ENCODE assay signal across 18 mouse cellular contexts in genomic region chr5:23816681-23817080, GRCm38 (mm10). TPM values are rescaled to one million over a fixed set of nuclear protein-coding genes. Genes with fewer than 3 reads are reported as not detected.
A peak's percentile ranks its signal among the peaks of the same experiment; 100 is the strongest.
DNase-seq lines count a peak whose midpoint lies in the region; TF ChIP-seq lines count a peak whose summit lies in the region.
"Had no signal": no experiment of that assay in that cellular context is flagged by ENCODE, and none has a peak within 500 bp of the region (broad histone marks: within the 10 kb centered on the region; RNA-seq: fewer than 3 reads in every experiment).

No protein-coding gene starts in this region.

- no peak for TF ChIP-seq POLR2A in cortical plate, adult 2 months (IDR thresholded peaks at IDR 0.05; ENCODE audit: extremely low read depth, insufficient read depth, low read length)

- DNase-seq in gastrocnemius, postnatal 25 days: peak; percentile 16
- DNase-seq in gastrocnemius, adult 2 months: no peak
- peak; percentile 8 for DNase-seq in heart, postnatal 4 days
- DNase-seq in heart, adult 18-20 months: no peak
- DNase-seq in layer of hippocampus, adult 11-12 months (ENCODE audit: low spot score): peak; percentile 20
- DNase-seq in layer of hippocampus, adult 9-10 months (ENCODE audit: low spot score): no peak
- DNase-seq: adrenal gland, postnatal 10 days; cerebellum, adult 11-12 months; cerebellum, adult 9-10 months; cerebellum, postnatal 25 days; forebrain, postnatal 0 days had no signal

- H3K4me1 ChIP-seq in cortical plate, adult 2 months (ENCODE audit: control insufficient read depth, insufficient read depth, low read length): no peaks in the 10 kb centered on the region
- H3K4me1 ChIP-seq: embryonic facial prominence, embryonic 13.5 days; forebrain, embryonic 12.5 days; heart, embryonic 10.5 days; hindbrain, embryonic 13.5 days; intestine, embryonic 15.5 days had no signal

- H3K27ac ChIP-seq in gastrocnemius, adult 2 months: no peak overlapping the region
- H3K27ac ChIP-seq in cortical plate, adult 2 months (ENCODE audit: insufficient read depth, low read length): 0 out of 2 replicates have a peak overlapping the region, but pooled peaks have one; percentile 40
- H3K27ac ChIP-seq: embryonic facial prominence, embryonic 13.5 days; forebrain, embryonic 12.5 days; heart, embryonic 10.5 days; hindbrain, embryonic 13.5 days; hindbrain, postnatal 0 days; intestine, embryonic 15.5 days had no signal

- intact Hi-C loops in gastrocnemius, adult 2 months (cut with DNase I): no loop called here

- no peak overlapping the region for H3K4me3 ChIP-seq in gastrocnemius, adult 2 months
- H3K4me3 ChIP-seq in cortical plate, adult 2 months (ENCODE audit: insufficient read depth, low read length): no peak overlapping the region
- H3K4me3 ChIP-seq: embryonic facial prominence, embryonic 13.5 days; forebrain, embryonic 12.5 days; heart, embryonic 10.5 days; hindbrain, embryonic 13.5 days; intestine, embryonic 15.5 days had no signal

- TF ChIP-seq CTCF in gastrocnemius, adult 2 months (IDR thresholded peaks at IDR 0.05): no peak
- no peak for TF ChIP-seq CTCF in cortical plate, adult 2 months (IDR thresholded peaks at IDR 0.05; ENCODE audit: extremely low read depth, insufficient read depth, low read length)

RNA-seq across cellular contexts. Expression of gene Tomm7, which starts 27.3 kb away (rescaled TPM):
- total RNA-seq in gastrocnemius, postnatal 25 days (2021): 10 to 100 TPM; 54.4 to 58.1 TPM
- total RNA-seq in gastrocnemius, adult 2 months (2021): 10 to 100 TPM; 64.1 to 74.4 TPM
- 10 to 100 TPM; 85.6 to 96.9 TPM for total RNA-seq in heart, postnatal 4 days (2021)
- total RNA-seq in heart, adult 18-20 months (2021): 100 to 1,000 TPM; 110 to 111 TPM
- 90.6 and 97.2 TPM in 2 replicates for polyA plus RNA-seq in cortical plate, adult 2 months (2012; rRNA removed)

RNA-seq across cellular contexts. Expression of gene Rint1, which starts 29.2 kb away (rescaled TPM):
- 10 to 100 TPM in 1 of 2 experiments, 1 to 10 TPM in 1; 9.5 to 10.1 TPM for total RNA-seq in gastrocnemius, postnatal 25 days (2021)
- total RNA-seq in gastrocnemius, adult 2 months (2021): 1 to 10 TPM; 7.9 to 8.1 TPM
- total RNA-seq in heart, postnatal 4 days (2021): 10 to 100 TPM; 19.0 to 21.7 TPM
- 10 to 100 TPM; 14.7 to 15.0 TPM for total RNA-seq in heart, adult 18-20 months (2021)
- polyA plus RNA-seq in cortical plate, adult 2 months (2012; rRNA removed): 15.4 and 16.3 TPM in 2 replicates

RNA-seq across cellular contexts. Expression of gene Pus7, which starts 33.2 kb away (rescaled TPM):
- total RNA-seq in gastrocnemius, postnatal 25 days (2021): 10 to 100 TPM in 1 of 2 experiments, 1 to 10 TPM in 1; 8.4 to 11.2 TPM
- total RNA-seq in gastrocnemius, adult 2 months (2021): 10 to 100 TPM in 1 of 2 experiments, 1 to 10 TPM in 1; 9.9 to 11.2 TPM
- 10 to 100 TPM; 17.2 to 17.9 TPM for total RNA-seq in heart, postnatal 4 days (2021)
- total RNA-seq in heart, adult 18-20 months (2021): 10 to 100 TPM in 1 of 2 experiments, 1 to 10 TPM in 1; 9.7 to 10.5 TPM
- 17.8 and 19.3 TPM in 2 replicates for polyA plus RNA-seq in cortical plate, adult 2 months (2012; rRNA removed)

Comparison
In these comparisons a context has a peak if more than half of its experiments do, and no peak if none do; other contexts are left out.
1. DNase-seq: peak in gastrocnemius, postnatal 25 days (single experiment), heart, postnatal 4 days (single experiment) and layer of hippocampus, adult 11-12 months (single experiment); none in gastrocnemius, adult 2 months (single experiment), heart, adult 18-20 months (0 of 2) and layer of hippocampus, adult 9-10 months (single experiment).